Mouse (Mus musculus): ENCODE data around the gene Ttll5. TPM values are rescaled to one million over a fixed set of nuclear protein-coding genes. Genes with fewer than 3 reads are reported as not detected.

Ttll5 gene
- polyA plus RNA-seq, 1 experiment from 2014 or later, result 16.1 TPM

- 80% methylated on average over 8 of the region's 8 CpGs for WGBS
- DNase-seq, result no peak
Observed at GRCm38 (mm10) chr12:86086550-86086949, 262.1 kb downstream of the Ttll5 start.

GRCm38 (mm10) chr12:86088042-86088441 is 263.6 kb downstream of the Ttll5 start:
- ATAC-seq (ENCODE audit: low FRiP score, low TSS enrichment), result no peak

More at GRCm38 (mm10) chr12:86086550-86086949, 262.1 kb downstream of the Ttll5 start:
- H3K36me3 ChIP-seq (ENCODE audit: control insufficient read depth, insufficient read depth, low read length), result peaks cover 21% of the 10 kb centered on the region
- peaks cover 5% of the 10 kb centered on the region for H3K4me1 ChIP-seq (ENCODE audit: control insufficient read depth, insufficient read depth, low read length)
- H3K4me3 ChIP-seq (replicated peaks; ENCODE audit: low read depth, low read length), result no peak overlapping the region
- no peak overlapping the region for H3K4me2 ChIP-seq (ENCODE audit: low read length)
- no peaks in the 10 kb centered on the region for H3K27me3 ChIP-seq (ENCODE audit: control insufficient read depth, insufficient read depth, low read length)
- ATAC-seq (ENCODE audit: low FRiP score, low TSS enrichment), result no peak
- no peaks in the 10 kb centered on the region for H3K9me3 ChIP-seq (ENCODE audit: control insufficient read depth, low read length)
- no peak overlapping the region for H3K27ac ChIP-seq (replicated peaks; ENCODE audit: low read depth, low read length)
- H3K9ac ChIP-seq (replicated peaks; ENCODE audit: low read length), result no peak overlapping the region

GRCm38 (mm10) chr12:86090764-86091163 is 266.3 kb downstream of the Ttll5 start:
- no peak for ATAC-seq (ENCODE audit: low FRiP score, low TSS enrichment)
- Histone ChIP-seq H3K27ac (replicated peaks; ENCODE audit: low read depth, low read length) (no peak overlapping the region), H3K9me3 (ENCODE audit: control insufficient read depth, low read length) (no peaks in the 10 kb centered on the region), H3K27me3 (ENCODE audit: control insufficient read depth, insufficient read depth, low read length) (no peaks in the 10 kb centered on the region), H3K4me2 (ENCODE audit: low read length) (no peak overlapping the region), H3K9ac (replicated peaks; ENCODE audit: low read length) (no peak overlapping the region), H3K4me3 (replicated peaks; ENCODE audit: low read depth, low read length) (no peak overlapping the region), H3K4me1 (ENCODE audit: control insufficient read depth, insufficient read depth, low read length) (peaks cover 3% of the 10 kb centered on the region; the same call in 1 of the 2 replicates), H3K36me3 (ENCODE audit: control insufficient read depth, insufficient read depth, low read length) (peaks cover 16% of the 10 kb centered on the region; the same call in 1 of the 2 replicates)
- WGBS, result 66% methylated on average over 4 of the region's 4 CpGs
- no peak for DNase-seq

More at GRCm38 (mm10) chr12:86088042-86088441, 263.6 kb downstream of the Ttll5 start:
- Histone ChIP-seq H3K4me2 (ENCODE audit: low read length) (no peak overlapping the region), H3K27ac (replicated peaks; ENCODE audit: low read depth, low read length) (no peak overlapping the region), H3K36me3 (ENCODE audit: control insufficient read depth, insufficient read depth, low read length) (peaks cover 21% of the 10 kb centered on the region), H3K27me3 (ENCODE audit: control insufficient read depth, insufficient read depth, low read length) (no peaks in the 10 kb centered on the region), H3K9me3 (ENCODE audit: control insufficient read depth, low read length) (no peaks in the 10 kb centered on the region), H3K4me1 (ENCODE audit: control insufficient read depth, insufficient read depth, low read length) (peaks cover 6% of the 10 kb centered on the region), H3K4me3 (replicated peaks; ENCODE audit: low read depth, low read length) (no peak overlapping the region), H3K9ac (replicated peaks; ENCODE audit: low read length) (no peak overlapping the region)
- no peak for DNase-seq
- WGBS, result 72% methylated on average over 7 of the region's 7 CpGs

- DNase-seq (peak; percentile 19), ATAC-seq (ENCODE audit: low FRiP score, low TSS enrichment) (no peak)
- H3K4me2 ChIP-seq (ENCODE audit: low read length), result peak overlapping the region; percentile 31
Observed at GRCm38 (mm10) chr12:86091601-86092132, 267.2 kb downstream of the Ttll5 start.

GRCm38 (mm10) chr12:86094075-86094474 is 269.6 kb downstream of the Ttll5 start:
- H3K4me1 ChIP-seq (ENCODE audit: control insufficient read depth, insufficient read depth, low read length), result peaks cover 3% of the 10 kb centered on the region; the same call in 1 of the 2 replicates
- H3K9me3 ChIP-seq (ENCODE audit: control insufficient read depth, low read length), result no peaks in the 10 kb centered on the region
- no peak for DNase-seq
- no peaks in the 10 kb centered on the region for H3K27me3 ChIP-seq (ENCODE audit: control insufficient read depth, insufficient read depth, low read length)
- no peak overlapping the region for H3K4me2 ChIP-seq (ENCODE audit: low read length)
- H3K27ac ChIP-seq (replicated peaks; ENCODE audit: low read depth, low read length), result no peak overlapping the region
- peaks cover 2% of the 10 kb centered on the region; the same call in 1 of the 2 replicates for H3K36me3 ChIP-seq (ENCODE audit: control insufficient read depth, insufficient read depth, low read length)
- no peak for ATAC-seq (ENCODE audit: low FRiP score, low TSS enrichment)
- WGBS, result 94% methylated on average over 4 of the region's 4 CpGs
- H3K9ac ChIP-seq (replicated peaks; ENCODE audit: low read length), result no peak overlapping the region
- H3K4me3 ChIP-seq (replicated peaks; ENCODE audit: low read depth, low read length), result no peak overlapping the region

More at GRCm38 (mm10) chr12:86091601-86092132, 267.2 kb downstream of the Ttll5 start:
- no peak overlapping the region for H3K27ac ChIP-seq (replicated peaks; ENCODE audit: low read depth, low read length)
- H3K9ac ChIP-seq (replicated peaks; ENCODE audit: low read length), result peak overlapping the region; percentile 4; the same call in 1 of the 2 replicates
- H3K4me3 ChIP-seq (replicated peaks; ENCODE audit: low read depth, low read length), result no peak overlapping the region
- peaks cover 10% of the 10 kb centered on the region; the same call in 1 of the 2 replicates for H3K36me3 ChIP-seq (ENCODE audit: control insufficient read depth, insufficient read depth, low read length)
- H3K27me3 ChIP-seq (ENCODE audit: control insufficient read depth, insufficient read depth, low read length), result no peaks in the 10 kb centered on the region
- H3K9me3 ChIP-seq (ENCODE audit: control insufficient read depth, low read length), result no peaks in the 10 kb centered on the region
- 23% methylated on average over 18 of the region's 18 CpGs for WGBS
- peaks cover 3% of the 10 kb centered on the region; the same call in 1 of the 2 replicates for H3K4me1 ChIP-seq (ENCODE audit: control insufficient read depth, insufficient read depth, low read length)

- Histone ChIP-seq H3K27ac (replicated peaks; ENCODE audit: low read depth, low read length) (no peak overlapping the region), H3K9ac (replicated peaks; ENCODE audit: low read length) (no peak overlapping the region), H3K4me1 (ENCODE audit: control insufficient read depth, insufficient read depth, low read length) (peaks cover 3% of the 10 kb centered on the region; the same call in 1 of the 2 replicates), H3K27me3 (ENCODE audit: control insufficient read depth, insufficient read depth, low read length) (no peaks in the 10 kb centered on the region), H3K4me2 (ENCODE audit: low read length) (no peak overlapping the region), H3K9me3 (ENCODE audit: control insufficient read depth, low read length) (no peaks in the 10 kb centered on the region), H3K36me3 (ENCODE audit: control insufficient read depth, insufficient read depth, low read length) (no peaks in the 10 kb centered on the region), H3K4me3 (replicated peaks; ENCODE audit: low read depth, low read length) (no peak overlapping the region)
- WGBS, result 92% methylated on average over 4 of the region's 4 CpGs
- ATAC-seq (ENCODE audit: low FRiP score, low TSS enrichment), result no peak
- no peak for DNase-seq
Observed at GRCm38 (mm10) chr12:86095806-86096205, 271.3 kb downstream of the Ttll5 start.

GRCm38 (mm10) chr12:86097781-86098180 is 273.3 kb downstream of the Ttll5 start:
- no peak overlapping the region for H3K4me3 ChIP-seq (replicated peaks; ENCODE audit: low read depth, low read length)
- H3K27ac ChIP-seq (replicated peaks; ENCODE audit: low read depth, low read length), result no peak overlapping the region
- no peak for ATAC-seq (ENCODE audit: low FRiP score, low TSS enrichment)
- H3K36me3 ChIP-seq (ENCODE audit: control insufficient read depth, insufficient read depth, low read length), result no peaks in the 10 kb centered on the region
- H3K4me2 ChIP-seq (ENCODE audit: low read length), result no peak overlapping the region
- no peaks in the 10 kb centered on the region for H3K27me3 ChIP-seq (ENCODE audit: control insufficient read depth, insufficient read depth, low read length)
- 60% methylated on average over 11 of the region's 11 CpGs for WGBS
- H3K4me1 ChIP-seq (ENCODE audit: control insufficient read depth, insufficient read depth, low read length), result peaks cover 4% of the 10 kb centered on the region; the same call in 1 of the 2 replicates
- H3K9me3 ChIP-seq (ENCODE audit: control insufficient read depth, low read length), result no peaks in the 10 kb centered on the region
- peak; percentile 22 for DNase-seq
- no peak overlapping the region for H3K9ac ChIP-seq (replicated peaks; ENCODE audit: low read length)

GRCm38 (mm10) chr12:86100711-86101110 is 276.3 kb downstream of the Ttll5 start:
- DNase-seq (no peak), ATAC-seq (ENCODE audit: low FRiP score, low TSS enrichment) (no peak)
- Histone ChIP-seq H3K36me3 (ENCODE audit: control insufficient read depth, insufficient read depth, low read length) (no peaks in the 10 kb centered on the region), H3K4me2 (ENCODE audit: low read length) (no peak overlapping the region), H3K9ac (replicated peaks; ENCODE audit: low read length) (no peak overlapping the region), H3K4me1 (ENCODE audit: control insufficient read depth, insufficient read depth, low read length) (peaks cover 22% of the 10 kb centered on the region), H3K27ac (replicated peaks; ENCODE audit: low read depth, low read length) (no peak overlapping the region), H3K4me3 (replicated peaks; ENCODE audit: low read depth, low read length) (no peak overlapping the region), H3K9me3 (ENCODE audit: control insufficient read depth, low read length) (no peaks in the 10 kb centered on the region), H3K27me3 (ENCODE audit: control insufficient read depth, insufficient read depth, low read length) (no peaks in the 10 kb centered on the region)
- 96% methylated on average over 3 of the region's 3 CpGs for WGBS

- Histone ChIP-seq H3K4me3 (replicated peaks; ENCODE audit: low read depth, low read length) (no peak overlapping the region), H3K36me3 (ENCODE audit: control insufficient read depth, insufficient read depth, low read length) (no peaks in the 10 kb centered on the region), H3K27me3 (ENCODE audit: control insufficient read depth, insufficient read depth, low read length) (no peaks in the 10 kb centered on the region), H3K9me3 (ENCODE audit: control insufficient read depth, low read length) (no peaks in the 10 kb centered on the region), H3K9ac (replicated peaks; ENCODE audit: low read length) (no peak overlapping the region), H3K4me1 (ENCODE audit: control insufficient read depth, insufficient read depth, low read length) (peaks cover 22% of the 10 kb centered on the region), H3K4me2 (ENCODE audit: low read length) (no peak overlapping the region), H3K27ac (replicated peaks; ENCODE audit: low read depth, low read length) (no peak overlapping the region)
- peak; percentile 17 for DNase-seq
- ATAC-seq (ENCODE audit: low FRiP score, low TSS enrichment), result no peak
- 78% methylated on average over 8 of the region's 8 CpGs for WGBS
Observed at GRCm38 (mm10) chr12:86102686-86103085, 278.2 kb downstream of the Ttll5 start.

Measured in midbrain, embryonic 14.5 days (tissue).